Mouse (Mus musculus) embryonic facial prominence, embryonic 13.5 days (tissue): Measurements from ENCODE around the gene Pidd1. TPM values are rescaled to one million over a fixed set of nuclear protein-coding genes. Genes with fewer than 3 reads are reported as not detected.
A peak's percentile ranks its signal among the peaks of the same experiment; 100 is the strongest.
"Not testable (repeated sequence)": the region's sequence is repeated elsewhere in the genome, so short reads cannot be mapped to it uniquely, and the experiment has no call there.

Experiments used
- ATAC-seq: fragments of 200-750 bp; cut with Nextera tagmentation; 2 replicates; pipeline ENCODE4 v1.8.0; 2017; ENCODE audit warnings: low read depth; ENCODE audit not compliant: insufficient number of reproducible peaks, insufficient read depth, low FRiP score, low TSS enrichment
- H3K27ac ChIP-seq: fragments of 300-500 bp; sonication (generic); 2 replicates; pipeline ENCODE4 v1.5.1; 2015; ENCODE audit warnings: moderate library complexity, mild to moderate bottlenecking, inconsistent platforms
- H3K27me3 ChIP-seq: fragments of 300-500 bp; sonication (generic); 2 replicates; pipeline ENCODE4 v1.6.1; 2015; ENCODE audit warnings: mild to moderate bottlenecking, inconsistent platforms
- H3K36me3 ChIP-seq: fragments of 300-500 bp; sonication (generic); 2 replicates; pipeline ENCODE4 v1.6.1; 2015; ENCODE audit warnings: mild to moderate bottlenecking, inconsistent platforms
- H3K4me1 ChIP-seq: fragments of 300-500 bp; sonication (generic); 2 replicates; pipeline ENCODE4 v1.6.1; 2015; ENCODE audit warnings: inconsistent platforms
- H3K4me2 ChIP-seq: fragments of 300-500 bp; sonication (generic); 2 replicates; pipeline ENCODE4 v1.6.1; 2015; ENCODE audit warnings: moderate library complexity, mild to moderate bottlenecking, inconsistent platforms
- H3K4me3 ChIP-seq: fragments of 300-500 bp; sonication (generic); 2 replicates; pipeline ENCODE4 v1.5.1; 2015; ENCODE audit warnings: mild to moderate bottlenecking, inconsistent platforms
- H3K9ac ChIP-seq: fragments of 300-500 bp; sonication (generic); 2 replicates; pipeline ENCODE4 v1.6.1; 2015; ENCODE audit warnings: mild to moderate bottlenecking, inconsistent platforms
- H3K9me3 ChIP-seq: fragments of 300-500 bp; sonication (generic); 2 replicates; pipeline ENCODE4 v1.6.1; 2016; ENCODE audit warnings: inconsistent platforms
- WGBS: fragments of 180-500 bp; shearing (Covaris S2); methylation state at CpG from one replicate; pipeline ENCODE4 v1.1.7; 2015; ENCODE audit warnings: mixed read lengths; 5-methylcytosine and 5-hydroxymethylcytosine counted together
- polyA plus RNA-seq: library from polyadenylated mRNA; unstranded; fragments of >200 nt; fragmentation: Nextera tagmentation; extraction: Ambion mirVana; gene quantifications from 2 replicates; pipeline ENCODE4 v1.2.1, GENCODE M21; 2015

Pidd1 gene
- polyA plus RNA-seq, 1 experiment from 2014 or later, result 11.4 TPM

GRCm38 (mm10) chr7:141418970-141419369 lies 24.9 kb downstream of the Pidd1 start:
- no peak overlapping the region for H3K27ac ChIP-seq

DNA sequence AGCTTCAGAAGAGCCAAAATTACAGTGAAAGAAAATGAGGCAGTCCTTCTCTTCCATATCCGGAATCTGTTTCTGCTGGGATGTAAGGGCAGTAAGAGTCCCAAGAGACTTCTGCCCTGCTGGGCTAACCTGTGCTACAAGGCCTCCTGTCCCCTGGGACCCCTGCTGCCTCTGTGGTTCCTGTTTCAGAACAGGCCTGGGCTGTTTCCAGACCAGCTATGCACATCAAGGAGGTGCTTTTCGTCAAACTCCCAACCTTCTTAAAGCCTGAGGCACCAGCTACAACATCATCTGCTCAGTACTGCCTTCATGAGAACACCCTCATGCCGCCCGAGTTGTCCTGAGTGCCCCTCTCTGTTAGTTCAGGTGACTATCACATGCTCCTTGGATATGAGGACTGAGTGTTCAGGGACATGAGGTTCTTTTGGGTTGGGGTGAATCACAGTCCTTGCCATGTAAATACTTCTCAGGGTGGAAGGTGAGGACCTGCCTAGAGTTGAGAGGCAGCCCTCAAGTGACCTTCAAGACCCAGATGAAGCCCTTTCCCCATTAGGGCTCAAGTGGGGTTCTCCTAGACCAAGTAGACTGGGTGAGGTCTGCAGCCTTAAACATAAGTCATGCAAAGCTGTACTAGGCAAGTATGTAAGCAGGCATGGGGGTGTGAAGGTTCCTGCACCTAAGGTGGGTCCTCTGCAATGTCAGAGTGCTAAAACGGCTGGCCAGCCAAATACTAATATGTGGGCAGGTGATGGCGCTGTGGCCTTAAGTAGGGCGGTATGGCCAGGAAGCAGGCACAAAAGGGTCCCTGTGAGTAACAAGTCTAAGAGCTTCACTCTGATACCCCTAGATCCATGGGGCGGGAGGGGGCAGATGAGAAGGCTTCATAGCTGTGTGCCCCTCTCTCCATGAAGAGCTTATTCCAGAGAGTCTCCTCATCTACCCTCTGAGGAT lies 25.8 kb downstream of the Pidd1 start:
- Histone ChIP-seq H3K27ac (no peak overlapping the region), H3K36me3 (no peaks in the 10 kb centered on the region), H3K4me3 (no peak overlapping the region), H3K9me3 (no peaks in the 10 kb centered on the region), H3K9ac (peak overlapping the region; percentile 11; the same call in 1 of the 2 replicates), H3K4me2 (no peak overlapping the region), H3K4me1 (peaks cover 9% of the 10 kb centered on the region), H3K27me3 (no peaks in the 10 kb centered on the region)
- 67% methylated on average over 8 of the region's 8 CpGs for WGBS
- ATAC-seq, result no peak

More at GRCm38 (mm10) chr7:141418970-141419369, 24.9 kb downstream of the Pidd1 start:
- Histone ChIP-seq H3K36me3 (no peaks in the 10 kb centered on the region), H3K9ac (peak overlapping the region; percentile 11; the same call in 1 of the 2 replicates), H3K4me1 (peaks cover 5% of the 10 kb centered on the region), H3K27me3 (no peaks in the 10 kb centered on the region), H3K9me3 (no peaks in the 10 kb centered on the region), H3K4me3 (no peak overlapping the region), H3K4me2 (no peak overlapping the region)
- ATAC-seq, result no peak
- WGBS, result 78% methylated on average over 7 of the region's 7 CpGs

- no peak overlapping the region for H3K4me3 ChIP-seq
- ATAC-seq, result no peak
- 70% methylated on average over 6 of the region's 6 CpGs for WGBS
- H3K27ac ChIP-seq, result no peak overlapping the region
- 0 out of 2 replicates have a peak, but pooled peaks cover under 1% of the 10 kb centered on the region for H3K36me3 ChIP-seq
- H3K4me1 ChIP-seq, result peaks cover 14% of the 10 kb centered on the region
- no peaks in the 10 kb centered on the region for H3K27me3 ChIP-seq
- no peak overlapping the region for H3K4me2 ChIP-seq
- no peaks in the 10 kb centered on the region for H3K9me3 ChIP-seq
- H3K9ac ChIP-seq, result no peak overlapping the region
Measured at GRCm38 (mm10) chr7:141416144-141416841, 27.5 kb downstream of the Pidd1 start.

- Histone ChIP-seq H3K4me3 (peak within 1 kb of the TSS; percentile 90), H3K4me1 (peaks cover 17% of the 10 kb centered on the region), H3K36me3 (peaks cover 24% of the 10 kb centered on the region), H3K4me2 (peak within 1 kb of the TSS; percentile 92), H3K27ac (peak within 1 kb of the TSS; percentile 83), H3K9ac (peak within 1 kb of the TSS; percentile 93), H3K27me3 (no peaks in the 10 kb centered on the region), H3K9me3 (no peaks in the 10 kb centered on the region)
- WGBS, result under 1% methylated on average over 51 of the region's 56 CpGs
- ATAC-seq, result peak; percentile 91
Measured at GRCm38 (mm10) chr7:141413809-141414584, 29.8 kb downstream of the Pidd1 start, which contains the start of gene Gatd1. TSS of gene Gatd1 (minus strand) at chr7:141414136.

DNA sequence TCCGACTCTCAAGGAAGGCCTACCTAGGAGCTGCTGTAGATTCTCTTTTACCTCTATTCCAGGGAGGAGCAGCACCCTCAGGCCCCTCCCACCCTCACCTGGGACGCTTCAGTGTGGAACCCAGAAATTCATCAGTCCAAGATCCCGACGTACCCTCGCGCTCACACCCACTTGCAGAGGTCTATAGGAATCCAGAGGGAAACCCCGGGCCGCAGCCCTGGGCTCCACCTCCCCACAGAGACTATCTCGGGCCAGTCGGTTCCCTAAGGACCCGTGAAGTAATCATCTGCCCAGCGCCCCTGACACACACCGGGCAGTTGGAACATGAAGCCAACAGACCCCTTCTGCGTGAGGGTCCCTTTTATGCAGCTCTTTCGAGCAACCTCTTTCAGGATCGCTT lies 30.5 kb downstream of the Pidd1 start:
- H3K9me3 ChIP-seq, result no peaks in the 10 kb centered on the region
- peak overlapping the region; percentile 83 for H3K27ac ChIP-seq
- WGBS, result 2% methylated on average over 16 of the region's 16 CpGs
- no peaks in the 10 kb centered on the region for H3K27me3 ChIP-seq
- H3K9ac ChIP-seq, result peak overlapping the region; percentile 93
- H3K4me1 ChIP-seq, result peaks cover 18% of the 10 kb centered on the region
- H3K36me3 ChIP-seq, result peaks cover 30% of the 10 kb centered on the region
- H3K4me2 ChIP-seq, result peak overlapping the region; percentile 92
- H3K4me3 ChIP-seq, result peak overlapping the region; percentile 90
- no peak for ATAC-seq

DNA sequence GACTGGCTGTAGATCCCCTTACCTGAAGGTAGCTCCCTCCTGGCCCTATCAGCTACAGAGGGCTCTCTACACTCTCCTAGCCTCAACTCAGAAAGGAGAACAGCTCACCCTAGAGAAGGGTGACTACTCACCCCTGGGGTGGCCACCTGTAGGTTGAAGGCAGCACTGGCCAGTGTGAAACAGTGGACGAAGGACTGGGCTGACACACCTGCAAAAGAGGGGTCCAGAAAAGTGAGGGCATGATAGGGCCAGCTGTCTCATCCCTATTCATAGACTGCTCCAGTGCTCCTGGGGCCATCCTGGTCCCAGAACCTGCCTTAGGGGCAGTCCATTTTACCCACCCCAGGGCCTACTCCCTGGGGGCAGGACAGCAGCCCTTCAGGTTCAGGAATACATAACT lies 32.2 kb downstream of the Pidd1 start:
- no peak overlapping the region for H3K9ac ChIP-seq
- H3K4me3 ChIP-seq, result no peak overlapping the region
- H3K36me3 ChIP-seq, result peaks cover 40% of the 10 kb centered on the region
- H3K27me3 ChIP-seq, result no peaks in the 10 kb centered on the region
- H3K9me3 ChIP-seq, result no peaks in the 10 kb centered on the region
- H3K4me2 ChIP-seq, result no peak overlapping the region
- ATAC-seq, result no peak
- 88% methylated on average over 1 of the region's 1 CpGs for WGBS
- no peak overlapping the region for H3K27ac ChIP-seq
- H3K4me1 ChIP-seq, result peaks cover 18% of the 10 kb centered on the region

DNA sequence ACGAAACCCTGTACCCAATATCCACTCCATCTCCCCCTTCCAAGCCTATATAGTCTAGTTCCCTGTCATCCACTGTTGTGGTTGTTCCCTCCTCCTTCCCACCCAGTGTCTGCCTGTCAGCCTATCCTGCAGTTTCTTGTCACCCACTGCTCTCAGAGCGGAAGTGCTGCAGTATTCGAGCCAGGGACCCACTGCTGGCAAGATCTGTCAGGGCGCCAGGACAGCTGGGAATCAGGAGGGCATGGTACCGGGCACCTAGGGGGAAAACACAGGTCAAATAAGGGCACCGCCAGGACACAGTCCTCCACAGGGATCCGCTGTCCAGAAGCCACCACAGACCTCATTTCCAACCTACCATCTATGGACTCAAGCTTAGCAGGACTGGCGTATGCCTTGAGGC lies 33.2 kb downstream of the Pidd1 start:
- no peak overlapping the region for H3K27ac ChIP-seq
- ATAC-seq, result no peak
- no peak overlapping the region for H3K4me2 ChIP-seq
- H3K36me3 ChIP-seq, result peaks cover 45% of the 10 kb centered on the region
- H3K27me3 ChIP-seq, result no peaks in the 10 kb centered on the region
- no peaks in the 10 kb centered on the region for H3K9me3 ChIP-seq
- H3K9ac ChIP-seq, result peak overlapping the region; percentile 3; the same call in 1 of the 2 replicates
- 94% methylated on average over 8 of the region's 8 CpGs for WGBS
- peaks cover 18% of the 10 kb centered on the region for H3K4me1 ChIP-seq
- no peak overlapping the region for H3K4me3 ChIP-seq

- H3K9me3 ChIP-seq, result no peaks in the 10 kb centered on the region
- no peaks in the 10 kb centered on the region for H3K27me3 ChIP-seq
- H3K4me3 ChIP-seq, result no peak overlapping the region
- 16% methylated on average over 11 of the region's 11 CpGs for WGBS
- H3K9ac ChIP-seq, result peak overlapping the region; percentile 41; the same call in 1 of the 2 replicates
- peaks cover 45% of the 10 kb centered on the region for H3K36me3 ChIP-seq
- no peak overlapping the region for H3K27ac ChIP-seq
- H3K4me2 ChIP-seq, result no peak overlapping the region
- ATAC-seq, result no peak
- peaks cover 13% of the 10 kb centered on the region for H3K4me1 ChIP-seq
Measured at GRCm38 (mm10) chr7:141408833-141409232, 35.0 kb downstream of the Pidd1 start.

GRCm38 (mm10) chr7:141407670-141408069 lies 36.2 kb downstream of the Pidd1 start:
- 95% methylated on average over 7 of the region's 7 CpGs for WGBS

GRCm38 (mm10) chr7:141405466-141405865 lies 38.4 kb downstream of the Pidd1 start:
- H3K4me1 ChIP-seq, result peaks cover 5% of the 10 kb centered on the region; the same call in 1 of the 2 replicates
- 0 out of 2 replicates have a peak overlapping the region, but pooled peaks have one; percentile 21 for H3K9ac ChIP-seq
- H3K27me3 ChIP-seq, result no peaks in the 10 kb centered on the region
- H3K27ac ChIP-seq, result no peak overlapping the region
- no peaks in the 10 kb centered on the region for H3K9me3 ChIP-seq
- H3K4me3 ChIP-seq, result no peak overlapping the region
- no peak overlapping the region for H3K4me2 ChIP-seq
- no peak for ATAC-seq
- 81% methylated on average over 4 of the region's 4 CpGs for WGBS
- peaks cover 66% of the 10 kb centered on the region for H3K36me3 ChIP-seq

More at GRCm38 (mm10) chr7:141407670-141408069, 36.2 kb downstream of the Pidd1 start:
- not testable (repeated sequence) for H3K27ac ChIP-seq, H3K9me3 ChIP-seq, H3K9ac ChIP-seq, H3K4me1 ChIP-seq, H3K4me2 ChIP-seq, H3K4me3 ChIP-seq, ATAC-seq, H3K27me3 ChIP-seq
- H3K36me3 ChIP-seq, result peaks cover 53% of the 10 kb centered on the region

GRCm38 (mm10) chr7:141403305-141403704 lies 40.5 kb downstream of the Pidd1 start:
- peaks cover 66% of the 10 kb centered on the region for H3K36me3 ChIP-seq
- H3K4me3 ChIP-seq, result no peak overlapping the region
- no peaks in the 10 kb centered on the region for H3K27me3 ChIP-seq
- no peak overlapping the region for H3K9ac ChIP-seq
- no peak overlapping the region for H3K27ac ChIP-seq
- no peaks in the 10 kb centered on the region for H3K4me1 ChIP-seq
- no peaks in the 10 kb centered on the region for H3K9me3 ChIP-seq
- no peak for ATAC-seq
- H3K4me2 ChIP-seq, result no peak overlapping the region
- 54% methylated on average over 5 of the region's 5 CpGs for WGBS
